Mouse (Mus musculus): ENCODE measurements around the gene Camta1. TPM values are rescaled to one million over a fixed set of nuclear protein-coding genes. Genes with fewer than 3 reads are reported as not detected.

Camta1 gene
- total RNA-seq, 2 experiments from 2014 or later, result 194 to 203 TPM

GRCm38 (mm10) chr4:150868859-150869258, 992.8 kb downstream of the Camta1 start:
- DNase-seq (ENCODE audit: low spot score in 2 of 2), result no peak
- intact Hi-C loops (cut with DNase I), result no loop called here

DNA sequence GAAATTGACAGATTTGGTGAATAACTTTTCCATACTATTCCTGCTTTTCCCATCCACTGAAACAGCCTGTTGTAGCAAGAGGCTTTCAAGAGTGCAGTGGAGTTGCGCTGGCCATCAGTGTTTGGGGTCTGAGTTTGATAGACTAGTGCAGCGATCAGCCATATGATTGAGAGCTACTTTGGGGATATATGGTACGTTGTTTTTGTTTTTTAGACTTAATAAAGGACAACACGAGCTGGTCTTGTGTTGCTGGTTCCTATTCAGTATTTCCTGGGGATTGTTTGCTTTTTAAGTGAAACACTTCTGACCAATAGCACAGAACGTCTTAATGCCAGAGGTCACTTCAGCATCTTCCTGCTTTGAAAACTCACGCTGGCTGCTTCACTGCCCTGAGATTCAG, 993.5 kb downstream of the Camta1 start:
- no peak for DNase-seq (ENCODE audit: low spot score in 2 of 2)
- intact Hi-C loops (cut with DNase I), result no loop called here

Other genes with a start within 250 kb of the Camta1 start
- gene Dnajc11, start 71.8 kb upstream of the Camta1 start, total RNA-seq (2021), result 10 to 100 TPM; 70.8 to 74.7 TPM
- 10 to 100 TPM; 16.1 to 19.3 TPM for gene Thap3, start 127.1 kb upstream of the Camta1 start, total RNA-seq (2021)
- 10 to 100 TPM; 14.2 to 14.4 TPM for gene Phf13, start 134.4 kb upstream of the Camta1 start, total RNA-seq (2021)
- gene Klhl21, start 146.9 kb upstream of the Camta1 start, total RNA-seq (2021), result 10 to 100 TPM; 12.7 to 13.4 TPM
- gene Zbtb48, start 165.8 kb upstream of the Camta1 start, total RNA-seq (2021), result 10 to 100 TPM; 11.5 to 13.2 TPM
- under 1 TPM; 0.49 to 0.55 TPM for gene Tas1r1, start 176.7 kb upstream of the Camta1 start, total RNA-seq (2021)
- gene Nol9, start 177.4 kb upstream of the Camta1 start, total RNA-seq (2021), result 10 to 100 TPM; 21.3 to 21.9 TPM
- 10 to 100 TPM; 74.0 to 84.0 TPM for gene Plekhg5, start 210.6 kb upstream of the Camta1 start, total RNA-seq (2021)

Data from left cerebral cortex, postnatal 14 days (tissue).